Mouse (Mus musculus) pancreas, adult 10 weeks (tissue): ENCODE results near the gene Prap1. TPM values are rescaled to one million over a fixed set of nuclear protein-coding genes. Genes with fewer than 3 reads are reported as not detected.

Source experiments
- polyA plus RNA-seq: library from polyadenylated mRNA; stranded (reverse); fragments of 350-450 nt; fragmentation: Illumina TruSeq; extraction: RNeasy Lipid Tissue Mini Kit (QIAGEN cat#74804); gene quantifications from one replicate; pipeline ENCODE4 v1.2.3, GENCODE M21; 2015; ENCODE audit warnings: low read depth, low replicate concordance; ENCODE audit not compliant: insufficient read depth

Gene Prap1
- not detected for polyA plus RNA-seq

DNA sequence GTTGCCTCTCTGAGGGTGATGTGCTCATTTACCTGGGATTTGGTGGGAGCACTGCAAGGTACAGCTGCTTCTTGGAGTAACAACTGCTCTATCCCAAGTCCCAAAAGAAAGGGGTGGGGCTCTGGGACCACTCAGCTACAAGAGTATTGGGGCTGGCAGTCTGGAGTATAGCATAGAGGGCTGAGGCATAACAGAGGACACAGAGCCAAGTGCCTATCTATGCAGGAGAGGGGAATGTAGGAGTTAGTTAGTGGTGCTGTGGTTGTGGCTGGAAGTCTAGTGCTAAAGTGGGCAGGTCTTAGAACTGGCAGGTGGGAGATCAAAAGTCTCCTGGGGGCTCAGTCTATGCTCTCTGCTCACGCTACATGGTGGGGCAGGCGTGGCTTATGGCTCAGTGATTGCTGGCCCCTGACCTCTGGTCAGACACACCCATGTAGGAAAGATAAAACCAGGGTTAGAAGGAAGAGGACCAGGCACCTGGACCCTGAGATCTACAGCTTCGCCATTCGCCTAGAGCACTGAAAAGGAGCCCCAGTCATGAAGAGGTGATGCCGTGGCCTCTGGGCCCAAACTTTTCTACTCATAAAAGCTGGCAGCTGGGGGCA, at the start of gene Prap1:
Gene Prap1, plus strand, starts transcription at position 472 of the 605 bp plus-strand sequence.

DNA sequence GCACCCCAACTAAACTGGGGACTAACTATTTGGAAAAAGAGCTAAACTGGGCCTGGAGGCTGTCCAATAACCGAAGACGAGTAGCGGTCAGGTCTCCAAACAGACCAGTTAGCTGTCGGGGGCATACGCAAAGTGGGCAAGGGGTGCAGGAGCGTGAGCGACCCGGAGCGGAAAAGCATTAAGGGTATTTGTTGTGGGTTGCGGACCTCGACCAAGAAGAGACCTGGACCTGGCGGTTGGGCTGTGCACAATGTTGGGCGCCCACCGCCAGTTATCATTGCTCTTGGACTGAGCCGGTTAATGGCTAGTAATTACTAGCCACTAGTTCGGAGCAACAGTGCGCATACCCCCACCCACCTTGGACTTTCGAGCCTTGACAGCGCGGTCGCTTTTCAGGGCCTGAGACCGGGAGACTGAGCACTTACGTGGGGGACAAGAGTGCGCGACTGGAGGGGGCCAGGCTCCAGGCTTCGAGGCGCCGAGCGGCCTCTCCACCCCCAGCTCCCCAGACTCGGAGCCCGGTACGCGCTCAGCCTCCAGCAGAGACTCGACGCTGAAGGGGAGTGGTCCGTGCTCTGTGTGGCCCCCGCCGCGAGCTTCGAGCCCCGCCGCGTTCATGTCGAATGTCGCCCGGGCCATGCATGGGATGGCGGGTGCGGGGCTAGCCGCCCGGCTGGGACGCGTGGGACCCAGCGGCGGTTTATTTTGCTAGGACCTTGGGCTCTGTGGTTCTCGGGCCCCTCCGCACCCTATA, 44.7 kb upstream of the Prap1 start, which contains the start of gene Msx3:
Gene Msx3, minus strand, starts transcription at position 729 of the 754 bp plus-strand sequence.

DNA sequence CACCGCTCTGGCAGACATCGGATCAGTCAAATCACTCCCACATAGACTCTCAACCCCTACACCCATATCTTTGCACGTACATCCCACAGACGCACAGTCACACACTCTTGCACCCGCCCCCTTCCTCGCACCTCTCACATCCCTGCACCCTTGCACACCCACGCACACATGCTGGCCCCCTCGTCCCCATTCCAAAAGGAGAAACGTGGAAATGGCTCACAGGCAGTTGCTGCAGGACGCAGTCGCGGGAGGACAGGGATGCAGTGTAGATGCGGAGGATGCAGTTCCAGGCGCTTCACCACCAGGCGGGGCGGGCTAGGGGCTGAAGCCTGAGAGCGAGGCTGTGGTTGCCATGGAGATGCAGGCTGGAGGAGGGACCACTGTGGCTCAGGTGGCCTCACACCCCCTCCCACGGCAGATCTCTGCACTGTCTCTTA, 10.9 kb upstream of the Prap1 start, which contains the start of gene Caly:
Gene Caly, minus strand, starts transcription at position 307 of the 437 bp plus-strand sequence.

DNA sequence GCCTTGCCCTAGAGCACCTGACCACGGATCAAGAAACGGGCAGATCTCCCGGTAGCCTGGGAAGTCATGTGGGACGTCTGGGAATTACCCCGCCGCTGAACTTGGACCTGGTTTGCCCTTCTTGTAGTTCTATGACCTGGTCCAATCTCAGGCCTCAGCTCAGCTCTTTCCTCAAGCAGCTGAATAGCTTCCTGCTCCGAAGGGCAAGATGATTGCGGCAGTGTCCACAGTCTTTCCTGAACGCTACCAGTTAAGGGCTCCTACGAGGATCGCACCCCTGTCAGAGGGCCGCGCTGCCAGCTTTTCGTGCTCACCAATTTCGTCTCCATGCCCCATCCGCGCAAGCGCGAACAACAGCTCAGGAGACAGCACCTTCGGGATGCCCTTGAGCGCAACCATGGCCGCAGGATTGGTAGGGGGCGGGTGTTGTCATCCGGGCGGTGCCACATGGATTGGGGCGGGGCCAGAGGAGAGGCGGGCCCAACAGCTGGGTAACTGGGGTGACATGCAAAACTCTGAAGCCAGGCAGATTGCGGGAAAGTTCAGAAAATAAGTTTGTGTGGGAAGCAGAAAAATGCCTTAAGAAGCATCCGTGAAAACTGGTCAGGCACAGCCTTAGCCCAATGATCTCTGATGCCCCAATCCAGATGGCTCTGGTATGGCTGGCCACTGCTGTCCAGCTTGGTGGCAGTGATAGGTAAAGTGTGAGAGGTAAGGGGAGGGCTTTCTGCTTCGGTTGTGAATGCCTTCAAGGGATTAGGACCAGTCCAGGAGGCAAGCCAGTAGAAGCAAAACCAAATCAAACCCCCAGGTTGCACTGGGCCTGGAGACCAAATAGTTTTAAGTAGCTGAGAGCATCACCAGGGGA, 9.0 kb downstream of the Prap1 start, which contains the start of gene Fuom:
Gene Fuom, minus strand, starts transcription at position 449 of the 868 bp plus-strand sequence.

DNA sequence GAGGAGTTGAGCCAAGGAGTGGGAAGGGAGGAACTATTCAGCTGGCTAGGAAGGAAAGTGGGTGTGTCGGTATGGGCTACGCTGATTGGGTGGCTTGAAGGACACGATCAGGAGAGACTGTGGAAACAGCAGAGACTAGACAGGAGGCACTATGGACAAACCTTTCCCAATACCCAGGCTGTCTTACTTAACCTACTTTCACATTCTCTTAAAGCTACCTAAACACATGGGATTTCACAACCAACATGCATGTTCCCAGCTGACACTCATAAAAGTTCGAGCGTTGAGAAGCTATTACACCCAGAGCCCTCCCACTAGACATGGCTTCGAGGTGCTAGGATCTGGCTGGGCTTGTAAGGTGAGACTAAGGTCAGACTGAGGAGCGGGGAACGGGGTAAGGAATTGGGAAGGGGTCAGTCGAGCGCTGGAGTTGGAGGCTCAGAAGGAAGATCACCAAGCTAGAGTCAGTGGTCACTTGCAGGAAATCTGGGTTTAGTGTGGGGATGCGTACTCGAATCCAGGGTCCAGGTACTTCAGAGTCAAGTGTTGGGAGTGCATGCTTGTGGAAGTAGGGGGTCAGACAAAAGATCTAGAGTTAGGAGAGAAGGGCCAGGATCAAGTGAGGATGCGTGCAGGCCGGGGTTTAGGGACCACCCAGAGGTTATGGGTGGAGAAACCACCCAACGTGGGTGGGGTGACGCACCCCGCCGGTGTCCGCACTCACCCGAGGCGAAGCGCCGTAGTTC, 22.6 kb downstream of the Prap1 start, which contains the start of gene Paox:
Gene Paox, plus strand, starts transcription at position 217 of the 746 bp plus-strand sequence.

DNA sequence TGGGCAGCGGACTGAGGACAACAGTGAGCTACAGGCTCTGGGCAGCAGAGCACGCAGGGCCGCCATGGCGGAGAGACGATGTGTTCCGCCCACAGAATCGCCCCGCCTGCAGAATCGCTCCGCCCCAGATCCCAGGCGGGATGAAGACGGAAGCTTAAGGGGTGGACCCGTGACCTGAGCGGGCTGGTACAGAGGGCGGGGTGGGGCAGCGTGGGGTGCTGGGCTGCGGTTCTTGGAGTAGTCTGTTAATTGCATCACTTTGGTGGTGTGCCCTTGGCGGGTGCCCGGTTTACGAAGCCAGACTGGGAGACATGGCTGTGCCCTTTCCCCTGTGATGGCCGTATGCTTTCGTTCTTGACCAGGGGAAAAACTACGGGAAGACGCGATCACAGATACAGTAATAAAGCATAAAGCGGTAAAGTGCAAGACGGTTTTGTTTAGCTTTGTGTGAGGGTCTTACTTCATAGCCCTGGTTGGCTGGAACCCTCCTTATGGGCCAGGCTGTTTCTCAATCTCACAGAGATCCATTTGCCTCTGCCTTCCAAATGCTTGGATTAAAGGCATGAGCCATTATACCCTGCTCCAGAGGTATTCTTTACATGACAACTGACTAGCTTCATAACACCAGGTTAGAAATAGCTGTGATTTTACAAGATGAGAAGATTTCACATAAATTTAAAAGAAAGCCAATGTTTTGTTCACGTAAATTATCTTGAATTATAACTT, 23.3 kb downstream of the Prap1 start, which contains the start of gene Echs1:
Gene Echs1, minus strand, starts transcription at position 148 of the 726 bp plus-strand sequence.

DNA sequence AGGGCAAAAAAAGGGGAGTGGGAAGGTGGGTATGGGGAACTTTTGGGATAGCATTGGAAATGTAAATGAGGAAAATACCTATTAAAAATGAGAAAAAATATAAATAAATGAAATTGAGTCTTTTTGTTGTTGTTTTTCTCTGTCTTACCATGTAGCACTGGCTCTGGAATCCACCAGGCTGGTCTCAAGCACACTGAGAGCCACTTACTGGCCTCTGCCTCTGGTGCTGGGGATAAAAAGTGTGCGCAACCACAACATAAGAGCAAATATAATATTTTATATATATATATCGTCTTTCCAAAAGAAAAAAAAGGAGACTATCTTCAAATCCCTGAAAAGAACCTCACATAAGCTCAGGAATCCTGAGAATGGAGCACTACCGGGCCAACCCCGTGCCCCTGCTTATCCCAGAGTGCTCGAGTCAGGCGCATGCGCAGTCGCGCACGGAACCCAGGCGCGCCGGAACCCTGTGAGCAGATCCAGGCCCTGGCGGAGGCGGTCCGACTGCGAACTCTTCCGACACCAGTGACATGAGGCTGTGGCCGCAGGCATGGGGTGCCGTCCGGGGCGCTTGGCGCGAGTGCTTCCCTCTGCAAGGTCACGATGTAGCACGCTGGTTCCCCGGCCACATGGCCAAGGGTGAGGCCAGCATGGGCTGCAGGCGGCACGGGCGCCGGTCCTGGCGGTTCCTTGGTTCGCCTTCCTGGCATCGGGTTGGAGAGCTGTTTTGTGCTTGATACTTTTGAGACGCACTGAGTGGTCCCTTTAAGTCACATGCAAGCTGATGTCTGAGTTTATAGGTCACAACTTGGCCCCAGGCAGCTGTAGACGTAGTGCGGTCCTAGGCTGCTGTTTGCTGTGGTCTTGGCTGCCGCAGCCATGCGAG, 44.2 kb downstream of the Prap1 start, which contains the start of gene Mtg1:
Gene Mtg1, plus strand, starts transcription at position 430 of the 886 bp plus-strand sequence.

Other genes starting within 250 kb of the Prap1 start
- 0.31 TPM for gene Kndc1, start 198.7 kb upstream of the Prap1 start, polyA plus RNA-seq
- gene Utf1, start 149.6 kb upstream of the Prap1 start, polyA plus RNA-seq: not detected
- not detected for gene 6430531B16Rik, start 114.6 kb upstream of the Prap1 start, polyA plus RNA-seq
- gene Adam8, start 100.8 kb upstream of the Prap1 start, polyA plus RNA-seq: 0.85 TPM
- gene Zfp511, start 57.0 kb upstream of the Prap1 start, polyA plus RNA-seq: 14.4 TPM
- 4.0 TPM for gene Tubgcp2, start 56.7 kb upstream of the Prap1 start, polyA plus RNA-seq
- not detected for gene Msx3, start 44.3 kb upstream of the Prap1 start, polyA plus RNA-seq
- gene Caly, start 10.8 kb upstream of the Prap1 start, polyA plus RNA-seq: not detected
- gene Fuom, start 9.0 kb downstream of the Prap1 start, polyA plus RNA-seq: 41.4 TPM
- 3.7 TPM for gene Paox, start 22.4 kb downstream of the Prap1 start, polyA plus RNA-seq
- 20.1 TPM for gene Echs1, start 23.1 kb downstream of the Prap1 start, polyA plus RNA-seq
- 4.7 TPM for gene Mtg1, start 44.2 kb downstream of the Prap1 start, polyA plus RNA-seq
- 0.39 TPM for gene Sprn, start 61.5 kb downstream of the Prap1 start, polyA plus RNA-seq
- gene Olfr522, start 71.4 kb downstream of the Prap1 start, polyA plus RNA-seq: not detected
- gene Olfr523, start 79.8 kb downstream of the Prap1 start, polyA plus RNA-seq: not detected
- gene Olfr524, start 112.6 kb downstream of the Prap1 start, polyA plus RNA-seq: not detected
- gene Cd163l1, start 124.9 kb downstream of the Prap1 start, polyA plus RNA-seq: not detected
- gene 5830411N06Rik, start 153.9 kb downstream of the Prap1 start, polyA plus RNA-seq: not detected
- gene Olfr525, start 227.5 kb downstream of the Prap1 start, polyA plus RNA-seq: not detected
- gene Olfr527, start 240.6 kb downstream of the Prap1 start, polyA plus RNA-seq: not detected